Mouse (Mus musculus): ENCODE results near the gene Cbr1.
A peak's percentile ranks its signal among the peaks of the same experiment; 100 is the strongest.
"Not testable (repeated sequence)": the region's sequence is repeated elsewhere in the genome, so short reads cannot be mapped to it uniquely, and the experiment has no call there.

The Cbr1 gene

DNA sequence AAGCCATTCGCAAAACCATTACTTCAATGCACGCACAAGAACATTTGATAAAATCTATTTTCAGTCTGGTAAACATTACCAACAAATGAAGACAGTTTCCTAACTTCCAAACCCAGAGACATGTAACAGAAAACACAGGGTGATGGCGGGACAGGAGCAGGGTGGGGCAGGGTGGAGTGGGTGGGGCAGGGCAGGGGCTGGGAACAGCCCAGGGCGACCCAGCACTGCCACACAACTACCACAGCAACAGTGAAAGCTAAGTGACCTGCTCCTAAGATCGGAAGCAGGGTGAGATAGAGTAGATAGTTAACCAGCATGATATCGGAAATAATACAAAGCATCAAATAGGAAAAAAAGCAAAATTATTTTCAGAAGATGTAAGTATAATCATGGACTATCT, 6.2 kb upstream of the Cbr1 start:
- no peak for DNase-seq

DNA sequence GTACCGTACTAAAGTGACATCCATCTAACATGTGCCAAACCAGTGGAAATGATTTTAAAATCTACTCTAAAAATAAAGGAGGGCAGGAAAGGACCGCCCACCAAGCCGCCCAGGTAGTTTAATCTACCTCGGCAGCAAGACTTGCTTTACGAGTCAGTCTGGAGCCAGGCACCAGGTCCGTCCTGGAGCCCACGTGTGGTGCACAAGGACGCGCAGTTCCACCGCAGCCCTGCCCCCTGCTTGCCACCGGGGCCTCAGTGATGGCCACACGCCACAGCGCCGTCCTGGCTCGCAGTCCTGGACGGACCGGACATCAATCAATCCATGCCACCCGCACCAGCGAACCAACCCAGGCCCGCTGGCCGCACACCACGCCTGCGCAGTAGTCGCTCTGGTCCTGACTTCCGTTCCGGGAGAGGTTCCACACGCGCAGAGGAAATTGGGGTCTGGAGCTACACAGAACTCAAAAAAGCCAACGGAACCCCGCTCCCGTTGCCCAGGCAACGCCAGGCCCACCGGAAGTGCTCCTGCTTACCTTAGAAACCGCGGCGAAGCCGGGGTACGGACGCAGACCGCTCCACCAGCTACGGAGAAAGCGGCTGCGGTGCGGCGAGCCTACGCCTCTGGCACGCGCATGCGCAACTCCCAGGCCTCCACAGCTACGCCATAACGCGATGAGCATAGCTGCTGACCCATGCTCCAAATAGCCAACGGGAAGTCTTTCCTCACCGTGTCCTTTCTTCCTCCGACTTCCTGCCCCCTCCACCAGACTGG, 2.0 kb upstream of the Cbr1 start, which contains the start of gene Setd4:
TSS of gene Setd4 (minus strand) at position 625 of the 774 bp plus-strand sequence.
- peak; percentile 96 for DNase-seq

DNA sequence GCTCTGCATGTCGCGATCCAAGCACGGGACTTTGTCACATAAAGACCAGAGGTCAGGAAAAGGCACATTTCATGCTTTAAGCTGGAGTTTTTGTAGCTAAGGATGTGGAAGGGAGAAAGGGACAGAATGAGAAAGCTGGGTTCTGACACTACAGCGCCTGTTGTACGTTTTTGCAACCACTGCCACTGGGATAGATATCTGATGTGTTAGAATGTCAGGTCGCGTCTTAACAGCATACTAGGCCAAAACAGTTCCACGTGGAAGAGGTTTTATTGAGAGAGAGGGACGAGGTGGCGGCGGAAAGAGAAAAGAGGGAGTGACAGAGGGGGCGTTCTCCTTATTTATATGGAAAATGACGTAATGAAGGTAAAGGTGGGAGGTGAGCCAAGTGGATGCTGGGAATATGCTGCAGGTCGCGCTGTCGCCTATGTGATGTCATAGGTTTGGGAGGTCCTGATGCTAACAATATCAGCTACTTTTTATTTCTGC, 1.1 kb upstream of the Cbr1 start:
- DNase-seq, result no peak

DNA sequence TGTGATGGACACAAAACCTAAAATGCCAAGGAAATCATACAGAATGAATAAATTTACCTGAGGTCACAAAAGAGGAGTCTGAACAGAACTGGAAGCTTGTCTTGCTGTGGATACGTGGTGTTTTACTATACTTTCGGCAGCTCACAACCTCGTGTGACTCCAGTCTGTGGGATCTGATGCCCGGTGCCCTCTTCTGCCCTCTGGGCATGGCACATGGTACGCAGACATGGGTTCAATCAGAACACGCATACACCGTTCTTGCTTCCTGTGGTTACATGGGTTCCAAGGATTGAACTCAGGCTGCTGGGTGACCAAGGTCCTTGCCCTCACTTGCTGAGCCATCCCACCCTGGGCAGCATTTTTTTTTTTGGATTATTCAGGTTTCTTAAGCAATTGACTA, 493 bp downstream of the Cbr1 start:
- no peak for DNase-seq

DNA sequence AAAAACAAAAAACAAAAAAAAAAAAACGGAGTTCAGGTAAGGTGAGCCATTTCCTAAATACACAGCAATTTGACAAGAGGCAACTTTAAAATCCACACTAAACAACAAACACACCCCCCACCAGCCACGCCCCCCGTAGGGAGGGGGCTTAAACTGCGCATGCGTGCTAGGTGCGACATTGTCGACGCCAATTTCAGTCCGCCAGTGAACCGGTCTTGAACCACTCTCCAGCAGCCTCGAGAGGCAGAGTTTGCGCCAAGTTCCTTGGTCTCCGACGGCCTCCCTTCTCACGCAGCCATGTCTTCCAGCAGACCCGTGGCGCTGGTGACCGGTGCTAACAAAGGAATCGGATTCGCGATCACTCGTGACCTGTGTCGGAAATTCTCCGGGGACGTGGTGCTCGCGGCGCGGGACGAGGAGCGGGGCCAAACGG, 2.0 kb downstream of the Cbr1 start:
- peak; percentile 92 for DNase-seq

DNA sequence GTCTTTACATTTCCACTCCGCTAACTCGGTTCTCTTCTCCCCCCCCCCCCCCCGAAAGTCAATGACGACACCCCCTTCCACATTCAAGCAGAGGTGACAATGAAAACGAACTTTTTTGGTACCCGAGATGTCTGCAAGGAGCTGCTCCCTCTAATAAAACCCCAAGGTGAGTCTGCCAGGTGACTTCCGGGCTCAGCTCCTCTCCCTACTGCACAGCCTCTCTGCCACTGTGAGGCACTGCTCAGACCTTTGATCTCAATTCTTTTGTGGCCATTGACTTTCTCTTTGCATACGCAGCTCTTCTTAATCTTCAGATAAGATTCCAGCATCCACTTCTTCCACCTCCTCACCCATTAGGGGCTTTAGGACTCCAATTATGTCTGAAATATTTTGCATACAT, 3.1 kb downstream of the Cbr1 start:
- no peak for DNase-seq

DNA sequence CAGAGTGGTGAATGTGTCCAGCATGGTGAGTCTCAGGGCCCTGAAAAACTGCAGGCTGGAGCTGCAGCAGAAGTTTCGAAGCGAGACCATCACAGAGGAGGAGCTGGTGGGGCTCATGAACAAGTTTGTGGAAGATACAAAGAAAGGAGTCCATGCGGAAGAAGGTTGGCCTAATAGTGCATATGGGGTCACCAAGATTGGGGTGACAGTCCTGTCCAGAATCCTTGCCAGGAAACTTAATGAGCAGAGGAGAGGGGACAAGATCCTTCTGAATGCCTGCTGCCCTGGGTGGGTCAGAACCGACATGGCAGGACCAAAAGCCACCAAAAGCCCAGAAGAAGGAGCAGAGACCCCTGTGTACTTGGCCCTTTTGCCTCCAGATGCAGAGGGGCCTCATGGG, 4.1 kb downstream of the Cbr1 start:
- DNase-seq, result no peak

DNA sequence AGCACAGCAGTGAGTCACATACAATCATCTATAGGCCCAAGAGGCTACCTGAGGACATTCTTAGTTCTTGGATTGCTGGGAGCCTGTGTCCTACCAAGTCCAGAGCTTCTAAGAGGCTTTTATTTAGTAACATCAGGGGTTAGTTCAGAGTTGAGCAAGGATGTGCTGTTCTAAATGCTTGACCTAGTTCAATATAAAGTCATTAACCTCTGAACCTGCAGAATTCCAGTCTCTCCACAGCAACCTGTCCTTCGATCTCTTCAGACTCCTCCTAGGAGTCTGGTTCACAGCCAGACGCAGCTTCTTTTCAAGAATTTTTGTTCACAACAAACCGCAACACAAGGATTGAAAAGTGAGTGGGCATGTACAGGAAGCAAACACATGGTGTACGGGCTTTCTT, 5.3 kb downstream of the Cbr1 start:
- DNase-seq, result peak; percentile 22

DNA sequence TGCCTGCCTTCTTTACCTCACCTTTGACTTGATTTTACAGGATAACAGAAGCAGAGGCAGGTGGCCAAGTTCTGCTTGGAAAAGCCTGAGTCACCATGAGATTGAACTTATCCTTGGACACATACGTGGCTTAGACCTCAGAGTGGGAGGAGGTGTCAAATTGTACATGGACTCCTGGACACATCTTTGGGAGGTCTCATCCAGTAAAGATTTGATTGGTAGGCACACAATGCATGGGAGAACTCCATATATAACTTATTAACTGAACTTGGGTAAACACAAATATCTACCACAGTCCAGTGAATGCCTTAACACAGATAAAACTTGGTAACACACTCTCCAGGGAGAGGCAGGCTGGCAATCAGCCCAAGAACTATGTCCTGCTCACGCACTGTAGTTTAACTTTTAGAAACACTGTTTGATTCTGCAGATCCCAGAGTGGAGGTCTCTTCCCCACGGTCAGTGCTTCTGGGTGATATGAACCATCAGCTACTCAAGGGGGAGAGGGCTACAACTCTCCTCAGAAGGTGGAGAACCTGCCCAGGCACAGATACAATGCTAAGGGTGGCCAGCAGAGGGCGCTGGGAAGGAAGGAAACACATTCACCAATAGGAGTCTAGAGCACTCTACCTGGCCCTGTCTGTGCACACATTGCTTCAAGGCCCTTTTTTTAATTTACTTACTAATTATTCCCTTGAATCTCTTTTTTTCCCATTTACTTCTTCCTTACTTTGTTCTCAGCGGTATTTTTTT, 9.6 kb downstream of the Cbr1 start:
- peak; percentile 80 for DNase-seq

DNA sequence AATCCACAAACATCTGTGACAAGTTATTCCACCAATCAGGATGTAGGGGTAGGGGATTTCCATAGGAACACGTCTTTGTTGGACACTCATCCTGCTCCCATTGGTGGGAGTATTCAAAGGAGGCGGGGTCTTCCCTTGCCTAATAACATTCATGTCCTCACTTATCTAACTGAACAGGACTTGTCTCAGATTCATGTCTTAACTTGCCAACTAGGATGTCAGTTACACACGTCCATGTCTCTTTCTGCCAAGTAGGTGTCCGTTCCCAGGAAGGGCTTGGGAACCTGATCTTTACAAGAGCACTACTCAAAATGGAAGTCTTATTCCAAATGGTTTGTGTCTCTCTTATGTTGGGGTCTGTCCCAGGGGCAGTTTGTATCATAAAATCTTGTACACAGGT, 18.1 kb downstream of the Cbr1 start:
- not testable (repeated sequence) for DNase-seq

DNA sequence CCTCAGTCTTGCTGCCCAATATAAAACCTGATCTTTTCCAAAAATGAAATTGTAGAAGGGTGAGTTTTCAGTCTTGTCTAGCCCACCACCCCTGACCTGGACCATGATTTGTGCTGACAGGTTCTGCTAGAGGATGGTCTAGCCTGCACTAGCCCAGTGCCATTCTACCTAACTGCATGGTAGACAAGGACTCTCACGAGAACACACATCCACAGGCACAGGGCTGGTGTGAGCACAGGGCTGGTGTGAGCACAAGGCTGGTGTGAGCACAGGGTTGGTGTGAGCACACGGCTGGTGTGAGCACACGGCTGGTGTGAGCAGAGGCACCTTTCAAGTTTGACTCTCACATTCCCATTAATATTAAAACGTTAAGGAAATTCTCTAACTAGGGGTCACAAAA, 19.0 kb downstream of the Cbr1 start:
- no peak for DNase-seq

DNA sequence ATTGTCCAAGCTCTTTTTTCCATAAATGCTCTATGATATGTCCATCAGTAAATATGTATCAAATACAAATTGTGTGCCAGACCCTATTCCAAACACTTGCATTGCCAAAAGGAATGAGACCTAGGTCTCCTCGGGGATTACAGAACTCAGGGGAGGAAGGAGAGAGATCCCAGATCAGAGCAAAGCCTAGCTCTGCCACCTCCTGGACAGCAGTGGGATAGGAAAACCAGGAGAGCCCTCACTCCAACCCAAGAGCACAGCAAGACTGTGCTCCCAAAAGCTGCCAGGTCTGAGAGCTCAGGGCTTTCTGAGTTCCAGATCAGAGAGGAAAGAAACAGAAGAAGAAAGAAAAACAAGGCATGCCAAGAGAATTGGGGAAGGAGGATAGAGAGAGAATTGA, 21.1 kb downstream of the Cbr1 start:
- DNase-seq, result peak; percentile 65

DNA sequence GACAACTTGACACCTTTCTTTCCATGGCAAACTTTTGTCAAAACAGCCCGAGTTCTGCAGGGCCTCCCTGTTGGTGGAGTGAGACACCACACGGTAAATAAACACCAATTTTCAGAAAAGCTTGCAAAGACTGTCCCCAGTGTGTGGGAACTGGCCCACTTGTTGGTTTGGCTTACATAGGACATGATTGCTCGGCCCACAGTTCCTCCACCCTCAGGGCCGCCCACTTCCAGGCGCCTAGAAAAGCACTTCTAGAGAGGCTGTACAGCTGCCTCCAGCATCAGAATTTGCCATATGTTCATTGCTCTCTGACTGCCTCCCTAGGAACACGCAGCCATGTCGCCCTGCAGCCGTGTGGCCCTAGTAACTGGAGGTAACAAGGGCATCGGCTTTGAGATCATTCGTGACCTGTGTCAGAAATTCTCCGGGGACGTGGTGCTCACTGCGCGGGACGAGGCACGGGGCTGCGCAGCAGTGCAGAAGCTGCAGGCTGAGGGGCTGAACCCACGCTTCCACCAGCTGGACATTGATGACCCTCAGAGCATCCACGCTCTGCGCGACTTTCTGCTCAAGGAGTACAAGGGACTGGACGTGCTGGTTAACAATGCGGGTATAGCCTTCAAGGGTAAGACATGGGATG, 22.2 kb downstream of the Cbr1 start, which contains the start of gene Gm5678:
TSS of gene Gm5678 (plus strand) at position 337 of the 640 bp plus-strand sequence.
- no peak for DNase-seq

DNA sequence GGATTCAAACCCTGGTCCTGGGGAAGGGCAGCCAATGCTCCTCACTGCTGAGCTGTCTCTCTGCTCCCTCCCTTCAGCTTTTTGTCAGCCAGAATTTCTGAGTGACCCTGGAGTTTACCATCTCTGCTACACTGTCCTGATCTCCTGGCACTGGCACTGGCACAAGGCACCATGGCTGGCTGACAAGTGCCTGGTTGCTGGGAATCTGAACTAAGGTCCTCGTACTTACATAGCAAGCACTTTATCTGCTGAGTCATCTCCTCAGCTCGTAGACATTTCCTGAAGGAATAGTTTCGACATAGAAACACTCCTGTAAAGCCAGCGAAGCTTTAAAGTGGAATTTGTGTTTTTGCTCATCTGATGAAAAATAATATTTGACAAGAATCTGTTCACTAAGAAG, 38.4 kb downstream of the Cbr1 start:
- no peak for DNase-seq

DNA sequence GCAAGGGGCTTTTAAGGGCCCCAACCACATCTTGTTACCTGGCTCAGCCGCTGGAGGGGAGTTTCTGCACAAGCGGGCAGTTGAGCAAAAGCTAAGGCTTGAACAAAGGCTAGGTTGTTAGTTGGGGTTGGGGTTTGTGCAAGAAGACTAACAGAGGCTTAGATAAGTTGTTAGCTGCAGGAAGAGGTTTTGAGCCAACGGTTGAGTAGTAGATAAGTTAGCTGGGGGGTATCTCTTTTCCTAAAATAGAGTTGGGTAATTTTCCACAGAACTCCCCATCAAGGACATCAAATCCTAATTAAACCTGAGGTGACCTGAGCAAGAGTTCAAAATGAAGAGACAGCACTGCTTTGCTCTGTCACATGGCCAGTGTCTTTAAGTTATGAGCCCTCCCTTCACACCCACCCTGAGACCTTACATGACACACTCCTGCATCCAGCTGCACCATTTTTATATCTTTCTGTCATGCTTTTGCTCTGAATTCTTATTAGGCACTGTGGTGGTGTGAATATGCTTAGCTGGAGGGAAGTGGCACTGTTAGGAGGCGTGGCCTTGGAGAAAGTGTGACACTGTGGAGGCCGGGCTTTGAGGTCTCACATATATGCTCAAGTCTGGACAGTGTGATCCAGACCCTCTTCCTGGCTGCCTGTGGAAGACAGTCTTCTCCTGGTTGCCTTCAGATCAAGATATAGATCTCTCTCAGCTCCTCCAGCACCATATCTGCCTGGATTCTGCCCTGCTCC, 43.0 kb downstream of the Cbr1 start:
- no peak for DNase-seq
